Mouse (Mus musculus) intestine, postnatal 0 days (tissue): Measurements from ENCODE around the gene Cdk5rap3. TPM values are rescaled to one million over a fixed set of nuclear protein-coding genes. Genes with fewer than 3 reads are reported as not detected.

Experiments
- ATAC-seq: fragments of 200-750 bp; cut with Nextera tagmentation; 2 replicates; pipeline ENCODE4 v1.8.0; 2017; ENCODE audit warnings: mild to moderate bottlenecking, moderate TSS enrichment, moderate library complexity
- H3K27ac ChIP-seq: fragments of 300-500 bp; sonication (generic); 2 replicates; pipeline ENCODE4 v1.5.1; 2014; ENCODE audit warnings: mild to moderate bottlenecking, low read depth, low read length, moderate library complexity
- H3K27me3 ChIP-seq: fragments of 300-500 bp; sonication (generic); replicated peaks from 2 replicates; pipeline ENCODE4 v1.6.1; 2014; ENCODE audit warnings: low read length, mixed read lengths; ENCODE audit not compliant: control insufficient read depth, insufficient read depth
- H3K36me3 ChIP-seq: fragments of 300-500 bp; sonication (generic); 2 replicates; pipeline ENCODE4 v1.6.1; 2014; ENCODE audit warnings: mild to moderate bottlenecking, moderate library complexity; ENCODE audit not compliant: control insufficient read depth, insufficient read depth
- H3K4me1 ChIP-seq: fragments of 300-500 bp; sonication (generic); replicated peaks from 2 replicates; pipeline ENCODE4 v1.6.1; 2014; ENCODE audit warnings: antibody characterized with exemption, low read length, mixed read lengths; ENCODE audit not compliant: control insufficient read depth, insufficient read depth
- H3K4me2 ChIP-seq: fragments of 300-500 bp; sonication (generic); replicated peaks from 2 replicates; pipeline ENCODE4 v1.6.1; 2014; ENCODE audit warnings: low read depth, mild to moderate bottlenecking, moderate library complexity
- H3K4me3 ChIP-seq: fragments of 300-500 bp; sonication (generic); 2 replicates; pipeline ENCODE4 v1.5.1; 2014; ENCODE audit warnings: low read depth, low read length
- H3K9ac ChIP-seq: fragments of 300-500 bp; sonication (generic); 2 replicates; pipeline ENCODE4 v1.6.1; 2014; ENCODE audit warnings: mild to moderate bottlenecking, low read depth, low read length
- H3K9me3 ChIP-seq: fragments of 300-500 bp; sonication (generic); 2 replicates; pipeline ENCODE4 v1.6.1; 2016; ENCODE audit warnings: mixed run types; ENCODE audit not compliant: control insufficient read depth
- CTCF ChIP-seq: sonication (generic); IDR thresholded peaks from 2 replicates; pipeline ENCODE4 v1.5.1; 2016; ENCODE audit warnings: low read depth, mild to moderate bottlenecking, control low read depth, antibody characterized with exemption, moderate library complexity
- WGBS: fragments of 180-500 bp; shearing (Covaris S2); extraction: QIAGEN DNeasy Blood & Tissue Kit; methylation state at CpG from one replicate; pipeline ENCODE4 v1.1.7; 2014; 5-methylcytosine and 5-hydroxymethylcytosine counted together
- polyA plus RNA-seq: library from polyadenylated mRNA; unstranded; fragments of >200 nt; fragmentation: Nextera tagmentation; extraction: Ambion mirVana; gene quantifications from 2 replicates; pipeline ENCODE4 v1.2.1, GENCODE M21; 2015

The Cdk5rap3 gene
- polyA plus RNA-seq, 1 experiment from 2014 or later: 64.1 TPM

DNA sequence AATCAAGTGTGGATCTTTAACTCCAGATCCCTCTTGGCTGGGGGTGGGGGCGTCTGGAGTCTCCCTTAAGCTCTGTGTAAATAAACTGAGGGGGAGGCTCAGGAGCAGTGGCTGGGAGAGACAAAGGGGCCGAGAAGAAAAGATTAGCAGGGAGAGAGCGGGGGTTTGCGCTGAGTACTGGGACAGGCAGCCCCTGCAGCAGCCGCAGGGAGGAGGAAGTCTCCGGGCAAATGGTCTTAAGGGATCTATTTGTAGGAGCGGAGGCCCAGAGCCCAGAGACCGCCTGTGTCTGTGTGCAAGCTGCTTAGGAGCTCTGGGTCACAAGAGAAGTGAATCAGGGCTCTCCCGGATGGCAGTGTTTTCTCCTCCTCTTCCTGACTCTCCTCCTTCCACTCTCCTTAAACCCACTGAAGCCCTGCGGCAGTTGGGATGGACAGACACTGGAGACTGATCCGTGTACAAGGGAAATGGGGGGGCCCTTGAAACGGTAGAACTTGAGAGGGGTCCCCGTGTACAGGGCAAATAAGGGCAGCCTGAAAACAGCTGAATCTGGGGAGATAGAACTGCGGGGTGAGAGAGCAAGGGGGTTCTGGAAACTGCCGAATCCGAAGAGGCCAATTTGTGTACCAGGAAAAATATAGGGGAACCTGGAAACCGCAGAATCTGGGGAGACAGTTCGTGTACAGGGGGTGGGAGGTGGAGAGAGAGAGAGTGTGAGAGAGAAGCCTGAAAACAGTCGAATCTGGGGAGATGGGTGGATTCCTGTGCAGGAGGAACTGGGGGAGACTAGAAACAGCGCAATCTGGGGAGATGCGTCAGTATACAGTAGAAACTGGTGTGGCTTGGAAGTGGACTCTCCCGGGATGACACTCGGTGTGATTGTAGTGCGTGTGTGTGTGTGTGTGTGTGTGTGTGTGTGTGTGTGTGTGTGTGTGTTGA, 43.6 kb downstream of the Cdk5rap3 start:
- no peak overlapping the region; the same call in 1 of the 2 replicates for H3K4me2 ChIP-seq
- H3K36me3 ChIP-seq: no peaks in the 10 kb centered on the region
- H3K9me3 ChIP-seq: no peaks in the 10 kb centered on the region
- no peak overlapping the region for H3K4me3 ChIP-seq
- no peak for TF ChIP-seq CTCF
- no peak overlapping the region for H3K27ac ChIP-seq
- H3K4me1 ChIP-seq: no peaks in the 10 kb centered on the region
- 21% methylated on average over 24 of the region's 24 CpGs for WGBS
- peaks cover 15% of the 10 kb centered on the region for H3K27me3 ChIP-seq
- ATAC-seq: no peak
- H3K9ac ChIP-seq: no peak overlapping the region

- TF ChIP-seq CTCF: peak; percentile 94
- H3K27me3 ChIP-seq: peaks cover 8% of the 10 kb centered on the region
- no peak overlapping the region for H3K4me2 ChIP-seq
- ATAC-seq: no peak
- no peaks in the 10 kb centered on the region for H3K9me3 ChIP-seq
- no peaks in the 10 kb centered on the region for H3K4me1 ChIP-seq
- WGBS: 12% methylated on average over 5 of the region's 5 CpGs
- H3K36me3 ChIP-seq: no peaks in the 10 kb centered on the region
- no peak overlapping the region for H3K4me3 ChIP-seq
- no peak overlapping the region for H3K9ac ChIP-seq
- no peak overlapping the region for H3K27ac ChIP-seq
Measured at GRCm38 (mm10) chr11:96867149-96867548, 49.1 kb downstream of the Cdk5rap3 start.

GRCm38 (mm10) chr11:96863206-96863995, 52.9 kb downstream of the Cdk5rap3 start:
- no peak for TF ChIP-seq CTCF
- no peak overlapping the region for H3K9ac ChIP-seq
- H3K4me2 ChIP-seq: no peak overlapping the region
- H3K36me3 ChIP-seq: no peaks in the 10 kb centered on the region
- 27% methylated on average over 26 of the region's 26 CpGs for WGBS
- H3K27ac ChIP-seq: no peak overlapping the region
- H3K27me3 ChIP-seq: peaks cover 8% of the 10 kb centered on the region
- ATAC-seq: no peak
- H3K4me1 ChIP-seq: no peaks in the 10 kb centered on the region
- no peaks in the 10 kb centered on the region for H3K9me3 ChIP-seq
- H3K4me3 ChIP-seq: no peak overlapping the region

DNA sequence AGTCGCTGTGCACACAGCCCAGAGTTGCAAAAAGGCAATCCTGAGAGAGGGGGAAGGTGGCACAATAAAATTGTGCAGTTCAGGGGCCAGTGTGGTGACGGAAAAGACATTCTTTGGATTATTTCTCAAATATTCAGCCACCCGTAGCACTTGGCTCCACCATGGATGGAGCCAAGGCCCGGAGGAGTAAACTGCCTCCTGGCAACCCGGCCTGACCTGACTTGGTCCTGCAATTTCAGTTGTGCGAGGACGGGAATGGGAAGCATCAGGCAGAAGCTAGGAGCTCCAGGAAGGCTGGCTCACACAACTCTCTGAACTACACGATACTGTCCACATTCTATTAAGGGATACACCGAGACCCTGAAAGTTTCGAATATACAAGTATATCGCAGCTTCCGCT, 53.8 kb downstream of the Cdk5rap3 start:
- peaks cover 8% of the 10 kb centered on the region for H3K27me3 ChIP-seq
- H3K9me3 ChIP-seq: no peaks in the 10 kb centered on the region
- TF ChIP-seq CTCF: no peak
- H3K27ac ChIP-seq: no peak overlapping the region
- H3K4me1 ChIP-seq: no peaks in the 10 kb centered on the region
- peak overlapping the region; percentile 76; the same call in 1 of the 2 replicates for H3K4me2 ChIP-seq
- no peak for ATAC-seq
- WGBS: 81% methylated on average over 12 of the region's 12 CpGs
- H3K9ac ChIP-seq: no peak overlapping the region
- H3K4me3 ChIP-seq: no peak overlapping the region; the same call in 1 of the 2 replicates
- H3K36me3 ChIP-seq: no peaks in the 10 kb centered on the region

- peak overlapping the region; percentile 38 for H3K4me3 ChIP-seq
- under 1% methylated on average over 31 of the region's 31 CpGs for WGBS
- peaks cover 8% of the 10 kb centered on the region for H3K27me3 ChIP-seq
- no peak overlapping the region for H3K27ac ChIP-seq
- peak overlapping the region; percentile 76 for H3K4me2 ChIP-seq
- H3K9ac ChIP-seq: peak overlapping the region; percentile 23; the same call in 1 of the 2 replicates
- peak; percentile 78 for ATAC-seq
- no peaks in the 10 kb centered on the region for H3K9me3 ChIP-seq
- TF ChIP-seq CTCF: peak; percentile 99
- no peaks in the 10 kb centered on the region for H3K36me3 ChIP-seq
- H3K4me1 ChIP-seq: no peaks in the 10 kb centered on the region
Measured at GRCm38 (mm10) chr11:96861878-96862289, 54.4 kb downstream of the Cdk5rap3 start.

DNA sequence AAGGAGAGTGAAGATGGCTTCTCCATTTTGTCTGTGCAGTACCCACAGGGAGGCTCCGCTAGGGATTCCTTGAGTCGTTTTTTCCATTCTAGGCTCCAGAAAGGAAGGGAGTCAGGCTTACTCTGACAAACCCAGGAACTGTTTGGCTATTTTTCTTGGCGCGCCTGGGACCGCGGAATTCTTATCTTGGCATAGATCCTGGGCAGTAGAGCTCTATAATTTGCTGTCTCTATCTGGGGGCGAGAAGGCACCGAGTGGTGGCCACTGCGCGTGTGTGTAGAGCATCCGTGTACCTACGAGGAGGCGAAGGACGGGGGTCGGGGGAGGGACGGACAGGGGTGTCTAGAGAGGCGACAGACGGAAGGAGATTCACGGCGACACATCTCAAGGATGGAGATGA, 54.9 kb downstream of the Cdk5rap3 start:
- Histone ChIP-seq H3K9ac (peak overlapping the region; percentile 23; the same call in 1 of the 2 replicates), H3K4me2 (peak overlapping the region; percentile 76), H3K4me1 (no peaks in the 10 kb centered on the region), H3K36me3 (no peaks in the 10 kb centered on the region), H3K4me3 (peak overlapping the region; percentile 38), H3K27ac (no peak overlapping the region), H3K9me3 (no peaks in the 10 kb centered on the region), H3K27me3 (peaks cover 8% of the 10 kb centered on the region)
- TF ChIP-seq CTCF: no peak
- under 1% methylated on average over 20 of the region's 20 CpGs for WGBS
- ATAC-seq: peak; percentile 12
